Mouse (Mus musculus): Measurements from ENCODE around the gene Hormad2.

GRCm38 (mm10) chr11:4421933-4422488, 18.9 kb downstream of the Hormad2 start:
- no peak for TF ChIP-seq POLR2A (IDR thresholded peaks at IDR 0.05; ENCODE audit: low read depth, low read length)
- no peak for TF ChIP-seq CTCF (IDR thresholded peaks at IDR 0.05; ENCODE audit: borderline replicate concordance, insufficient read depth, low read length)

Measured in embryonic fibroblast, embryonic 13.5 days (primary cell).